Mouse (Mus musculus) kidney, postnatal 0 days (tissue): ENCODE measurements around the gene Prodh2. TPM values are rescaled to one million over a fixed set of nuclear protein-coding genes. Genes with fewer than 3 reads are reported as not detected.
"Not testable (repeated sequence)": the region's sequence is repeated elsewhere in the genome, so short reads cannot be mapped to it uniquely, and the experiment has no call there.

Experiments
- ATAC-seq: fragments of 200-750 bp; cut with Nextera tagmentation; replicated peaks from 2 replicates; pipeline ENCODE4 v1.8.0; 2017; ENCODE audit warnings: low read depth, moderate number of reproducible peaks, moderate TSS enrichment, moderate library complexity; ENCODE audit not compliant: low FRiP score
- DNase-seq: peaks from one replicate; pipeline ENCODE4 v3.0.0-alpha.2; 2016; ENCODE audit warnings: low spot score
- H3K27ac ChIP-seq: fragments of 300-500 bp; sonication (generic); 2 replicates; pipeline ENCODE4 v1.5.1; 2014; ENCODE audit warnings: mild to moderate bottlenecking
- H3K27me3 ChIP-seq: fragments of 300-500 bp; sonication (generic); 2 replicates; pipeline ENCODE4 v1.6.1; 2014; ENCODE audit warnings: low read length, mixed read lengths; ENCODE audit not compliant: insufficient read depth
- H3K36me3 ChIP-seq: fragments of 300-500 bp; sonication (generic); 2 replicates; pipeline ENCODE4 v1.6.1; 2014; ENCODE audit warnings: low read length, mixed read lengths; ENCODE audit not compliant: insufficient read depth
- H3K4me1 ChIP-seq: fragments of 300-500 bp; sonication (generic); replicated peaks from 2 replicates; pipeline ENCODE4 v1.6.1; 2014; ENCODE audit warnings: antibody characterized with exemption, low read length, mixed read lengths; ENCODE audit not compliant: insufficient read depth
- H3K4me2 ChIP-seq: fragments of 300-500 bp; sonication (generic); 2 replicates; pipeline ENCODE4 v1.6.1; 2014; ENCODE audit warnings: mild to moderate bottlenecking, low read length, moderate library complexity, mixed read lengths
- H3K4me3 ChIP-seq: fragments of 300-500 bp; sonication (generic); replicated peaks from 2 replicates; pipeline ENCODE4 v1.5.1; 2014; ENCODE audit warnings: low read depth, low read length
- H3K9ac ChIP-seq: fragments of 300-500 bp; sonication (generic); 2 replicates; pipeline ENCODE4 v1.6.1; 2014; ENCODE audit warnings: low read depth, low read length
- H3K9me3 ChIP-seq: fragments of 300-500 bp; sonication (generic); replicated peaks from 2 replicates; pipeline ENCODE4 v1.6.1; 2016; ENCODE audit warnings: low read length, inconsistent platforms, mixed read lengths
- CTCF ChIP-seq: IDR thresholded peaks from 2 replicates; pipeline ENCODE4 v1.5.1; 2016; ENCODE audit warnings: antibody characterized with exemption, low read depth, mild to moderate bottlenecking, moderate library complexity
- WGBS: fragments of 180-500 bp; shearing (Covaris S2); extraction: QIAGEN DNeasy Blood & Tissue Kit; methylation state at CpG from one replicate; pipeline ENCODE4 v1.1.7; 2014; 5-methylcytosine and 5-hydroxymethylcytosine counted together
- polyA plus RNA-seq: library from polyadenylated mRNA; unstranded; fragments of >200 nt; fragmentation: Nextera tagmentation; extraction: Ambion mirVana; gene quantifications from 2 replicates; pipeline ENCODE4 v1.2.1, GENCODE M21; 2015

Gene Prodh2
- polyA plus RNA-seq, 1 experiment from 2014 or later, result 22.9 TPM

DNA sequence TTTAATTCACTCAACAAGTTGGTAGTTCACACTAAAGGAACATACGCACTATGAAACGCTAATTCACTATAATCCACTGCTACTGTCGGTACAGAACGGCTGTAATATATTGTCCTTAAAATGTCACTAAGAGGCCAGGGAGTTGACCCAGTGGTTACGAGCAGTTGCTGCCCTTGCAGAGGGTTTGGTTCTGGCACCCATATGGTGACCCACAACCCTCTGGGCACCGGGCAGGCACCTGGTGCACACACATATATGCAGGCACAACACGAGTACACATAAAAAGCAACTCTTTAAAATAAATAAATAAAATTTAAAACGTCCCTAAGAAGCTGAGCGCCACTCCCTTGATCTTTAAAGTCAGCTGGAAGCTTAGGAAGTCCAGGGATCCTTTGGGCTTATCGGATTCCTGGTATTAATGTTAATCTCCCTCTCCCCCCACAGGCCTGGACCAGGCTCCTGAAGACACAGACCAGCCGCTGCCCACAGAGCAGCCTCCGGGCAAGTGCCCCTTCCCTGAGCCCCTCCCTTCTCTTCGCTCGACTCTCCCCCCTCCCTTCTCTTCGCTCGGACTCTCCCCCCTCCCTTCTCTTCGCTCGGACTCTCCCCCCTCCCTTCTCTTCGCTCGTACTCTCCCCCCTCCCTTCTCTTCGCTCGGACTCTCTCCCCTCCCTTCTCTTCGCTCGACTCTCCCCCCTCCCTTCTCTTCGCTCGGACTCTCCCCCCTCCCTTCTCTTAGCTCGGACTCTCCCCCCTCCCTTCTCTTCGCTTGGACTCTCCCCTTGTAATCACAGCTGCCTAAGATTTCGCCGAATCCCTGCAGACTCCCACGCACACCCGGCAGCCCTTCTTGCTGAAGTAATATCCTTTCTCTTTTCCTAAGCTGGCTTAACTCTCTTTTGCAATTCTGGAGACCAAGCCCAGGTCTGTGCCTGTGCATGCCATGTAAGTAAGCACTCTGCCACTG is 15.7 kb upstream of the Prodh2 start:
- ATAC-seq (0 out of 2 replicates have a peak, but pooled peaks have one; percentile 43), DNase-seq (peak; percentile 93)
- H3K27me3 ChIP-seq, result peaks cover 3% of the 10 kb centered on the region; the same call in 1 of the 2 replicates
- no peak overlapping the region; the same call in 1 of the 2 replicates for H3K4me3 ChIP-seq
- no peak for TF ChIP-seq CTCF
- H3K4me1 ChIP-seq, result no peaks in the 10 kb centered on the region
- no peak overlapping the region for H3K9ac ChIP-seq
- H3K36me3 ChIP-seq, result no peaks in the 10 kb centered on the region
- H3K27ac ChIP-seq, result no peak overlapping the region; the same call in 1 of the 2 replicates
- 2% methylated on average over 31 of the region's 32 CpGs for WGBS
- peak overlapping the region; percentile 47 for H3K4me2 ChIP-seq
- H3K9me3 ChIP-seq, result no peaks in the 10 kb centered on the region

DNA sequence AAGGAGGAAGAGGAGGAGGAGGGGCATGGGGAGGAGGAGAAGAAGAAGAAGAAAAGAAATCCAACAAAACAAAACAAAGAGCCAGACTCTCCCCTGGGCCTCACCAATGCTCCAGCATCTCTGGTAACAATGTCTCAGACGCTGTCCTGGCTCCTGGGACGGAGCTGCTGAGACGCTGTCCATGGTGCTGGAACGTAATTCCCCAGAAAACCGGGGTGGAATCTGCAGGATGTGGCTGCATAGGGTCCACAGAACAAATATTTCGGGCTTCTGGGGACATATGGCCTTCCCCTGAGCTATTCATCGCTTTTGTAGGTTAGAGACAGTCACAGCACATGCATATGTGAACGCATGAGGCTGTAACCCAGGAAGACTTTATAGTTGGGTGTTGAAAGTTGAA is 9.2 kb upstream of the Prodh2 start:
- DNase-seq, result peak; percentile 69
- no peak for ATAC-seq
- WGBS, result 14% methylated on average over 8 of the region's 8 CpGs
- Histone ChIP-seq H3K36me3 (no peaks in the 10 kb centered on the region), H3K4me1 (no peaks in the 10 kb centered on the region), H3K9ac (no peak overlapping the region), H3K9me3 (no peaks in the 10 kb centered on the region), H3K27ac (no peak overlapping the region), H3K4me2 (no peak overlapping the region), H3K27me3 (peaks cover 3% of the 10 kb centered on the region; the same call in 1 of the 2 replicates), H3K4me3 (no peak overlapping the region)
- no peak for TF ChIP-seq CTCF

DNA sequence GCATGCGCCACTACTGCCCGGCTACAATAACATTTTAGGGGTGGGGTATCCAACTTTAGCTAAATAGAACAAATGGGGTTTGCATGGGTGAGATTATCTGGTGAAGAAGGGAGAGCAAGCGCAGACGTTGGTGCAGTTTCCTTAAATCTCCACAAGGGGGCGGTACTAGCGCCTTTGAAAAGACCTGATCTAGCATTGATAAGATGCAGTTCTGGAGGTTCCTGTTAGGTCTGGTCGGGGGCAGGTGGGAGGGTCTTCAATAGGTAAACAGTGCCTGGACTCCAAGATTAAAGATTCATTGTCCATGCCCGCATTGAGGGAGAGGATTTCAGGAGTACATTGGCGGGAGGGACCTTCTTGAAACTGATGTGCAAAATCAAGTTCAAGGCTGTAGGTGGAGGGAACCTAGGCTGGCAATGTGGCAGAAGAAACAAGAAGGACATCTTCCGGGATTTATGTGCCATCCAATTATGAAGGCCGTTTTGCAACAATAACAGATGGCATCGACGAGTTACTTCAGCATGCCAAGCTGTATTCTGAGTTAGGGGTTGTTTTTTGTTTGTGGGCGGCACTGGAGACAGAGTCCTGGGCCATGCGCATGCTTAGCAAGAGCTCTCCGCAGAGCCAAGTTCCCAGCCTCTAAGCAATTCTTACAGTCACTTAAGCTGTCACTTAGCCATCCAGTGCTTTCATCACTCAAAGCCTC is 3.0 kb upstream of the Prodh2 start:
- H3K4me3 ChIP-seq, result no peak overlapping the region
- no peak overlapping the region for H3K4me2 ChIP-seq
- H3K9me3 ChIP-seq, result no peaks in the 10 kb centered on the region
- peak; percentile 80 for TF ChIP-seq CTCF
- DNase-seq (peak; percentile 68), ATAC-seq (no peak)
- H3K27ac ChIP-seq, result no peak overlapping the region
- no peak overlapping the region for H3K9ac ChIP-seq
- H3K36me3 ChIP-seq, result no peaks in the 10 kb centered on the region
- H3K4me1 ChIP-seq, result no peaks in the 10 kb centered on the region
- WGBS, result 35% methylated on average over 16 of the region's 16 CpGs
- no peaks in the 10 kb centered on the region for H3K27me3 ChIP-seq

DNA sequence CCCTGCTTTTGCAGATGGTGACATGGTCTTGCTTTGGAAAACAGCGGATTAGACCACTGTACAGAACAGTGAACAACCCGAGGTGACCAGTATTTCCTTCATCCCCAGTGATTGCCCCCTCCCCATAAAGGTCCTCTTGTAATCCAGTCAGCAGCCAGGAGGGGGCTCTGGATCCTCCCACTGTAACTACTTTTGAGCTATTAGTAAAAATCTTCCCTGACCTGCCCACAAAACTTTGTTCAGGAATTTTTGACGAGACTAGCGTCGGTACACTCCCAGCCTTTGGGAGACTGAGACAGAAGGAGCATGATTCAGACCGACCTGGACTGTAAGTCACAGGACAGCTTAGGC is 2.5 kb upstream of the Prodh2 start:
- no peaks in the 10 kb centered on the region for H3K36me3 ChIP-seq
- no peaks in the 10 kb centered on the region for H3K9me3 ChIP-seq
- no peak overlapping the region for H3K4me2 ChIP-seq
- H3K4me1 ChIP-seq, result no peaks in the 10 kb centered on the region
- H3K27ac ChIP-seq, result no peak overlapping the region
- peak; percentile 33; the same call in 1 of the 2 replicates for TF ChIP-seq CTCF
- 19% methylated on average over 6 of the region's 6 CpGs for whole genome bisulfite sequencing
- H3K4me3 ChIP-seq, result no peak overlapping the region
- ATAC-seq, result no peak
- DNase-seq, result no peak
- H3K27me3 ChIP-seq, result no peaks in the 10 kb centered on the region
- no peak overlapping the region for H3K9ac ChIP-seq

DNA sequence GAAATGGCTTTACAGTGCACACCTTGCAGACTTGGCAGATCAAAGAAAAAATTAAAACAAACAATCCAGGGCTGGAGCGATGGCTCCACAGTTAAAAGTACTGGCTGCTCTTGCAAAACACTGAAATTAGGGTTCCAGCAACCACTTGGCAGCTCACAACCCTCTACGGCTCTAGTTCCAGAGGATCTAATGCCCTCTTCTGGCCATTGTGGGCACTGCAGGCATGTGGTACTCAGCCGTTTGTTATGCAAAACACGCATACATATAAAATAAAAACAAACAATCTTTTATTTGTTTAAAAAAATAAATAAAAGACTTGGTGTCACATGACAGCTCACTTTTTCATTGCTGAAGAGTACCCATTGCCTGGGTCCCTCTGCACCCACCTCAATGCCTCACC is 657 bp upstream of the Prodh2 start:
- Histone ChIP-seq H3K27ac (no peak overlapping the region), H3K9ac (no peak overlapping the region), H3K4me2 (no peak overlapping the region), H3K9me3 (no peaks in the 10 kb centered on the region), H3K4me3 (no peak overlapping the region), H3K36me3 (no peaks in the 10 kb centered on the region), H3K27me3 (no peaks in the 10 kb centered on the region), H3K4me1 (no peaks in the 10 kb centered on the region)
- 21% methylated on average over 4 of the region's 4 CpGs for WGBS
- DNase-seq (peak; percentile 72), ATAC-seq (0 out of 2 replicates have a peak, but pooled peaks have one; percentile 5)
- TF ChIP-seq CTCF, result peak; percentile 83

DNA sequence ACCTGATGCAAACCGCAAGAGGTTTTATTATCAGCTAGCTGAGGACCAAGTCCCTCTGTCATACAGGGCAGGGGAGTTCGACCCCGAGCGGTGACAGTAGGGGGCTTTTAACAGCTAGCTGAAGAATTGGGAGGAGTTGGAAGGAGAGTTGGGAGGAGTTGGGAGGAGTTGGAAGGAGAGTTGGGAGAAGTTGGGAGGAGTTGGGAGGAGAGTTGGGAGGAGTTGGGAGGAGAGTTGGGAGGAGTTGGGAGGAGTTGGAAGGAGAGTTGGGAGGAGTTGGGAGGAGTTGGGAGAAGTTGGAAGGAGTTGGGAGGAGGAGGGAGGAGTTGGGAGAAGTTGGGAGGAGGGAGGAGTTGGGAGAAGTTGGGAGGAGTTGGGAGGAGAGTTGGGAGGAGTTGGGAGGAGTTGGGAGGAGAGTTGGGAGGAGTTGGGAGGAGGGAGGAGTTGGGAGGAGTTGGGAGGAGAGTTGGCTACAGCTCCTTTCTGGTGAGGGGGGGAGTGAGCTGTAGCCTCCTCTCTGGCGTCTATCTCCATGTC is 2.2 kb downstream of the Prodh2 start:
- not testable (repeated sequence) for ATAC-seq, H3K36me3 ChIP-seq, H3K9ac ChIP-seq, H3K4me3 ChIP-seq, H3K27ac ChIP-seq, H3K9me3 ChIP-seq, DNase-seq, H3K4me1 ChIP-seq, H3K27me3 ChIP-seq, H3K4me2 ChIP-seq
- WGBS, result 59% methylated on average over 4 of the region's 5 CpGs
